Mouse (Mus musculus) CH12.LX (cell line): ENCODE results near the gene Fars2.

Source experiments
- CTCF ChIP-seq, 2 experiments: IDR thresholded peaks in 1 of 2; conservative IDR thresholded peaks in 1 of 2; 2 replicates each; pipeline ENCODE4 v1.5.1; 2011 to 2012; ENCODE audit warnings: low read depth in 2 of 2, low read length in 2 of 2, improper control_type of control experiment in 1 of 2, inconsistent platforms in 1 of 2, mild to moderate bottlenecking in 1 of 2, moderate library complexity in 1 of 2
- E2F4 ChIP-seq: IDR thresholded peaks from 2 replicates; pipeline ENCODE4 v1.6.1; 2011; ENCODE audit warnings: low read depth, low read length, improper control_type of control experiment; ENCODE audit not compliant: insufficient replicate concordance
- IRF4 ChIP-seq: IDR thresholded peaks from 2 replicates; pipeline ENCODE4 v1.6.1; 2014; ENCODE audit warnings: low read depth, mild to moderate bottlenecking, inconsistent platforms, low read length, improper control_type of control experiment
- KAT2A ChIP-seq: IDR thresholded peaks from 2 replicates; pipeline ENCODE4 v1.6.1; 2012; ENCODE audit warnings: low read length, improper control_type of control experiment, inconsistent platforms; ENCODE audit not compliant: insufficient replicate concordance
- MAFK ChIP-seq: IDR thresholded peaks from 2 replicates; pipeline ENCODE4 v1.6.1; 2011; ENCODE audit warnings: low read length, improper control_type of control experiment; ENCODE audit not compliant: insufficient replicate concordance
- MAX ChIP-seq: IDR thresholded peaks from 2 replicates; pipeline ENCODE4 v1.6.1; 2011; ENCODE audit warnings: low read length, improper control_type of control experiment
- MAZ ChIP-seq: IDR thresholded peaks from 2 replicates; pipeline ENCODE4 v1.6.1; 2012; ENCODE audit warnings: low read depth, mild to moderate bottlenecking, inconsistent platforms, low read length, improper control_type of control experiment, moderate library complexity
- ZKSCAN1 ChIP-seq: IDR thresholded peaks from 2 replicates; pipeline ENCODE4 v1.6.1; 2012; ENCODE audit warnings: low read depth, inconsistent platforms, low read length, improper control_type of control experiment, borderline replicate concordance

- TF ChIP-seq MAZ (no peak), E2F4 (no peak), MAFK (no peak), IRF4 (no peak), ZKSCAN1 (no peak), KAT2A (no peak), MAX (no peak), CTCF (conservative IDR thresholded peaks at IDR 0.05 in 1 of 2, IDR thresholded peaks at IDR 0.05 in 1 of 2; ENCODE audit: low read depth in 2 of 2, low read length in 2 of 2) (no peak)
Measured at GRCm38 (mm10) chr13:36541287-36541780, 424.1 kb downstream of the Fars2 start.
